Mouse (Mus musculus) fibroblast of lung, adult 2 months (primary cell): ENCODE measurements at regions not wholly inside any gene's neighbourhood (a gene's known extent, or its start where the extent isn't known, plus 50 kb on each side); places are given as distances from the start of the nearest gene placed in this dataset.
"Not testable (repeated sequence)": the region's sequence is repeated elsewhere in the genome, so short reads cannot be mapped to it uniquely, and the experiment has no call there.

Source experiments
- DNase-seq: peaks from one replicate; pipeline ENCODE4 v3.0.0-alpha.2; 2011; ENCODE audit warnings: low read depth

DNA sequence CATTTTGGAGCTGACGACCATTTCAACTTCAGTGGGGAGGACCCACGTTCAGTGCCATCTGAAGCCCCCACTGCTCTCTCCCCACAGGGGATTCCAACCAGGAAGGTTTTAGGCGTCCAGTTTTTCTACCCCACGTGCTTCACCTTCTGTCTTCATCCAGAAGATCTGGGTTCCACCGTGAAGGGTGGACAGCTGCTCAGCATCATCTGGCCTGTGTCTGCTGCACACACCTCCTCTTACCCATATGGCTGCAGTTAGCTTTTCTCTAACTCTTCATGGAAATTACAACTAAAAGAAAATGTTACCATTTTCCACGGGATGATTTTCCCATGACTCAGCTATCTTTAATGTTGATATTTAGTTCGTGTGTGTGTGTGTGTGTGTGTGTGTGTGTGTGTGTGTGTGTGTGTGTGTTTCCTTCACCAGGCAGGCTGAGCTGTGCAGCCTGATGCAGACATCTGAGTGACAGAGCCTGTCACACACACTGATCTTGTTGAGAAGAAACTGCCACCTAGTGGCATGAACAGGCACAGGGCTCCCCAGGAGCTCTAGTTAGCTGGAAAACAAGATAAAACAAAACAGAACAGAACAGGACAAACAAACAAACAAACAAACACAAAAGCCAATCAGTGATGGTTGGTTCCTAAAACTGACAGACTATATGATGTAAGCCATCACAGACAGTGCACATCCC lies 107.5 kb upstream of the Rasgrp1 start:
- no peak for DNase-seq

DNA sequence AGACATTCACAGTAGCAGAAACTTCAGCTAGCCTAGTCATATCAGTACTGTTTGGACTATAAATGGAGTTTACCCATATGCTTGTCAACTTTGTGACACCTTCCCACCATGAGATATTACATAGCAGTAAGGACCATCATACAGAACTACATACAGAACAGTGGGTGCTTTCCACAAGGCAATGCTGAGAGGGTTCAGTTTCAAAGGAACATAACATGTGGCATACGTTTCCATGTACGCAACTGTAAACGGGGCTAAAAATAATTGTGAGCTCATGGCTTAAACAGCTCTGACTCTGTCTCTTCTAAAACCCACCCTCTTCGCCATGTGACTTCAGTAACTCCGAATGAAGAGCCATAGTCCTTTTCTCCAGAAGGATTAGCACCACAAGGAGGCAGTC lies 109.0 kb upstream of the Rasgrp1 start:
- DNase-seq = no peak

DNA sequence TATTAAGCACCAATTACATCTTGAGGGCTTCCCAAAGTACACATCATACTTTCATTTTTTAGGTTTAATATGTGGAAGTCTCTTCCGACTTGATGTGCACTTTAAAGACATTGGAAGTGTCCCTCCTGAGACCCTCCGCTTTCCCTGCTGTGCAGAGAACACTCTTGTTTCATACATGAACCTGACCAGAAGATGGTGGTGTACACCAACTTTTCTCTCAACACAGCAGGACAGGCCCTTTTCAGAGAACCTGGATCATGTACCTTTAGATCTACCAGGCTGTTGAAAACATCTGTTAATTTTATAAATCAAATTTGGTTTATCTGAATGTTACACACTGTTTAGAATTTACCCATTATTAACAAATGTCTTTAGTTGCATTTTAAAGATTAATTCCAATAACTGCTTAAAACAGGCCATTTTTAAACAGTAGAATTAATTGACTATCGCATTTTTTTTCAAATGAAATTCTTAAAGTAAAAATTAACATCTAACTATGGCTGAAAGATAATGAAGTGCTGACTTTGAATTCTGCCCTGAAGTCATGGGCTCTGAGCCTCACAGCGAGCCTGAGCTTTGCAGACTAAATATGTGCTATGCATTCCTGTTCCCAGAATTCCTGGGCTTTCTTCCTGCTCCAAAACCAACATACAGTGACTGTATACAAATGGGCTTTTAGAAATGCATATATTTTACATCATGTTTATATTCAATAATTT lies 112.4 kb upstream of the Rasgrp1 start:
- DNase-seq = no peak

DNA sequence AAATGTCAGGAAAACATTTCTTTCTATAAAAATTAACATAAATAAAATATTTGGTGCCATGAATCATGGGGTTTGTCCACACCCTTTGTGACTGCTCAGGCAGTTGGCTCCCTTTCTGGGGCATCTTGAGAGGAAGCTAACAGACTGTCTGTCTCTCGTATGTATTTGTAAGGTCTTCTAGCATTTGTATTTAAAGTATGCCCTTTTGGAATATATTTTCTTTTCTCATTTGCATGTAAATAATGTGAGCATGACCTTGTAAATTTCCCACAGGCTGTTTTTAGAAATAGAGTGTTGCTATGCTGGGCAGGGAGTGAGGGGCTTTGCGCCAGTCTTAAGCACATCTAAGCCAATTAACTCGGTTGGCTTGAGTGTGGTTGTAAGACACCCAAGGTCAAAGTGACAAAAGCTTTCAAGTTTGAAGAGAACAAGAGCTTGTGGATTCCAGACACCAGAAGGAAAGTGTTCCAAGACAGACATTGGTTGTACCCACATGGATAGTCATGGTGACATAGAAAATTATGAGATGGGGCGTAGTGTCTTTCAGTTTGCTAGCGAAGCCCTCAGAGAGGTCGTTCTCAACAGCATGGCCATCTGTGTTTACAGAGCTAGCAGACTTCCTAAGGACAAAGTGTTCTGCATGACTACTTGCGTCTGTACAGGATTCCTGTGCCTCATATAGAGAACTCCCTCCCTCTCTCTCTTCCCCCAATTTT lies 113.1 kb upstream of the Rasgrp1 start:
- DNase-seq = no peak

DNA sequence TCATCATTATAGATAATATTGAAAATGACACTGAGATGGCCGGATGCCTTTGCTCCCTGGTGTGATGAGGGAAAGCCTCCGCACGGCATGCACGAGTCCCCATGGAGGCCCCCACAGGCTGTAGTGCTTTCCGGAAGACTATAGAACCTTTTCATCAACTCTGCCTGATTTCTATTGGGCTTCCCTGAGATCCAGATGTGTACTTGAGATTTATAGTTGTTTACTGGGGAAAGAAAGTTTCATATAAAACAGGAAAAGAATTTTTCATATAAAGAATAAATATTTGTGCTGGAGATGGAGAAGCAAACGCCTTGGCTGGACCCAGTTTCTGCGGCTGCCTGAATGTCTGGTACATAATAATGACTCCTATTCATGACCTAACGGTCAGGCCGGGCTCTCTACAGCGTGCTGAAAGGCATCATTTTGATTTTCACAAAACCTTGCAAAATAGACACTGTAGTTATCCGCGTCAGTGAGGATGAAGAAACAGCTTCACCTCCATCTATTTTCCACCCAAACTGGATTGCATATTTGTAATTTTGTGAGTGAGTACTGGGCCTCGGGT lies 113.7 kb upstream of the Rasgrp1 start:
- no peak for DNase-seq

DNA sequence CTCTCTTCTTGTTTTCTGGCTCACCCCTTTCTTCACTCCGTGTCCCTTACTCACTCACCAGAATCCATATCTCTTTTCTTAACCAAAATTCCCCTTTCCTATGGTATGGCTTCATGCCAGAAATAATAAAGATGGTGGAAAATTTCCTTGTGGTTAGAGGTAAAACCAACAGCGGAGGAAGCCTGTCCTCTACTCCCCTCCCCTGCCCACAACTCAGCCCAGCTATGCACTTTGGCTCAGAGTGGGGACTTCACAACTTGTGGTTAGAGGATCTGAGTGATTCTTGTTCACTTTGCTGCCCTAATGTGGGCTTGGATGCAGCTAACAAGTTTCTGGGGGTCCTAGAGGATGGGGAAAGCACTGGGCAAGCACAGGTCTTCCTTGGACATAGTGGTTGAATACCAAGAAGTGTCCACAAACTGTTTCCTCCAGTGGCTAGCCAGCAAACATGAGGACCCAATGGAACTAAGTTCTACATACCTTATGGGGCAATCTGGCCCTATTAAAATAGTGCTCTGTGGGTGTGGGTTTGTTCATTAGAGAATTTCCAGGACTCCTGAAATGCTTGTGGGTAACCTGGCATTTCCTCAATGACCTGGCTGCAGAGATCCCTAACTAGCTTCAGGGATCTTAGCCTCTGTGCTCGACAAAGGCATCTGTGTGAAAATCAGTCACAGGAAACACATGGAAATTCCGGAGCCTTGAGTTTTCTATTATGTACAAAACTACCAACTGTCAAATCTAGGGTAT lies 118.9 kb upstream of the Rasgrp1 start:
- peak; percentile 83 for DNase-seq

DNA sequence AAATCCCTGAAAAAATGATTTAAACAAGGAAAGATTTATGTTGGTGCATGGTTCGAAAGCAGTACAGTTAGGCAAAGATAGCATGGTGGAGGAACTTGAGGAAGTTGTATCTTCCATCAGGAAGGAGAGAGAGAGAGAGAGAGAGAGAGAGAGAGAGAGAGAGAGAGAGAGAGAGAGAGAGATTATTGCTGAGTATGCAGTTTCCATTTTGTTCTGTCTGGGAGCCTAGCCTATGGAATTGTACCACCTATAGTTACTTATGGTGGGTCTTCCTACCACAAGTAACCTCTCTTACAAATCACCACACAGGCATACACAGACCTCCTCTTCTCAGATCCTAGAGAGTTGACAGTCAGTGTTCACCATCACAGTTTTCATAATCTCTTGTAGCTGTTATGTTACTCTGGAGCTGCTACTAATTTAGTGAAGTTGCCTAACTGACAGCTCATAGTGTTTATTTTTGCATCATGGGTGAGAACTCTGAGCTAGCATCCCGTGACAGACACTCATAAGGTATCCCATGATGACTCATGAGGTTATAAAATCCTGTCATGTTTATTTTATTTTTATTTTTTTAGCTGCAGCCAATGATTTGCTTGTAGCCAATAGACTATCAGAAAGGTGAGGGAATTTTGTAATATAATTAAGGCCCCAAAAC lies 132.2 kb upstream of the Rasgrp1 start:
- no peak for DNase-seq

DNA sequence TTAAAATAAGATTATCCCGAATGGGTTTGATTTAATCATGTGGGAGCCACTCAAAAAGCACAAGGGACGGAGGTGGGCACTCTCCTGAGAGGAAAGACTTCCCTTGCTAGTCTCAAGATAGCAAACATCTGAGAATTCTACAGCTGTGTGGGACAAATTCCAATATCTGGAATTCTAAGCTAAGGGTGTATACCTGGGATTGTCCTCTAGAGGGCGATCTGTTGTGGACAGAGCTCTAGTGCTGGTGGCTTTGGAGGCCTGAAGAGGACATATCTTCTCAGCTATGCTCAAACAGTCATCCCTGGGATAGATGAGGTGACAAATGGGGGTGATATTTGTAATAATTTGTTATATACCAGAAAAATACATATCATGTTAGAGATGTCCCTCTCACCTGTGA lies 132.8 kb upstream of the Rasgrp1 start:
- no peak for DNase-seq

DNA sequence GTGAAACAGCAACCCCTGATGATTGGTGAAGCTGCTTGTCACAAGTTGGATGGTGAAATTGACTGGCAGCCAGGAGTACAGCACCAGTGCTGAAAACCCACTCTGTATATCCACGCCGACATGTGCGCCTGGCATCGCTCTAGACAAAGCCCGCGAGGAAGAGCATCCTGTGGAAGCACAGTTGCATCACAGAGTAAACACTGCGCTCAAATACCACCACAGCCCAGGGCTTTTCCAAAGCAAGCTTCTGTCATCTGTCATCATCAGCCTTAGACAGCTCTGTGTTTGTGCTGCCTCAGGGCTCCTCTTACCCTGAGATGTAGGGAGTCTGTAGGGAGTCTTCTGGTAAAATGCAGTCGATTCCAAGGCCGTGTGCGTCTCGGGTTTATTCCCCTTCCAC lies 134.7 kb upstream of the Rasgrp1 start:
- not testable (repeated sequence) for DNase-seq

DNA sequence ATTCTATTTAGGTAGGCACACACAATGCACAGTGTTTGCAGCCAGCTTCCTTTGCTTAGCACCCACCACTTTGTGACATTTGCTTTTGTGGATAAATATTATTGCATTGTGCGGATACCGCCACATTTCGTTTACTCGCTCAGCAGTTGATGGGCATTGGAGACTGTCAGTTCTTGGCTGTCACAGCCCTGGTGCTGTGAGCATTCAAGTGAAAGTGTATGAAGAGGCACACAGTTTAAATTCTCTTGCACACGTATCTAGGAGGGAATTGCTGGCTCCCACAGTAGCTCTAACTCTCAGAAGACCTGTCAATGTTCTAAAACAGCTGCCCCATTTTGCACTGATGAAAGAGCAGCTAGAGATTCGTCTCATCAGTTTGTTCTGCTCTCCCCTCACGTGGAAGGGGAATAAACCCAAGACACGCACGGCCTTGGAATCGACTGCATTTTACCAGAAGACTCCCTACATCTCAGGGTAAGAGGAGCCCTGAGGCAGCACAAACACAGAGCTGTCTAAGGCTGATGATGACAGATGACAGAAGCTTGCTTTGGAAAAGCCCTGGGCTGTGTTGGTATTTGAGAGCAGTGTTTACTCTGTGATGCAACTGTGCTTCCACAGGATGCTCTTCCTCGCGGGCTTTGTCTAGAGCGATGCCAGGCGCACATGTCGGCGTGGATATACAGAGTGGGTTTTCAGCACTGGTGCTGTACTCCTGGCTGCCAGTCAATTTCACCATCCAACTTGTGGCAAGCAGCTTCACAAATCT lies 136.6 kb upstream of the Rasgrp1 start:
- not testable (repeated sequence) for DNase-seq

DNA sequence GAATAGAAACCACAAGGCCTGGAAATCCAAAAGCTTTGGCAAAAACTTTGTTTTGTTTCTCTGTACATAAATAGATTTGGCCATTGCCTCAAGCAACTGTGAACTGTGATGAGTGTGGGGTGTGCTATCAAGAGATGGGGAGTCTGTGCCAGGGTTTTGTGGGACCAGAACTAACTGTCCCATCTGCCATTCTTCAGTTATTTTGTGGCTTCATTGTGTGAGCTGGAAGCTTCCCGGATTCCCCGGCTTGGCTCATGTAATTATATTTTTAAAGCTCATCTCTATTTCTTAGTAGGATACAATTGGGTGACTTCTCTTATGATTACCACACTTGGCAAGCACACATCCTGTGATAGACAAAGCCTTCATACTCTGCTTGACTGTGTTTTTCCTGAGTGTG lies 143.6 kb upstream of the Rasgrp1 start:
- no peak for DNase-seq

DNA sequence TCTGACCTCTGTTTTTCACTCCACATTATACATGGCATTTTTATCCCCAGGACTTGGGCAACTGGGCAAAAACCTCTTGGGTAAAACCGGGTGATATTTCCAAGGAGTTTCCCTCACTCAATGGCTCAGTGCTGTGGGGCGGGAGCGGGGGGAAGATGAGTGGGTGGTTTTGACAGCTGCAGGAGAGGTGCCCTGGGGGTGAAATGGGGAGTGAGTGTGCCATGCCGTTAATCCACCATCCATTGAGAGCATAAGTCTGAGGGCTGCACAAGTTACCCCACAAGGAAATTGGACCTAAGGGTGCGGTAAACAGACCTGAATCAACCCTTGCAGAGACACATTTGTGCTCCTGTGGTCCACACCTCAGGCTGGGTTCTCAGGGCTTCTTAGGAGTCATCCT lies 155.8 kb upstream of the Rasgrp1 start:
- no peak for DNase-seq

DNA sequence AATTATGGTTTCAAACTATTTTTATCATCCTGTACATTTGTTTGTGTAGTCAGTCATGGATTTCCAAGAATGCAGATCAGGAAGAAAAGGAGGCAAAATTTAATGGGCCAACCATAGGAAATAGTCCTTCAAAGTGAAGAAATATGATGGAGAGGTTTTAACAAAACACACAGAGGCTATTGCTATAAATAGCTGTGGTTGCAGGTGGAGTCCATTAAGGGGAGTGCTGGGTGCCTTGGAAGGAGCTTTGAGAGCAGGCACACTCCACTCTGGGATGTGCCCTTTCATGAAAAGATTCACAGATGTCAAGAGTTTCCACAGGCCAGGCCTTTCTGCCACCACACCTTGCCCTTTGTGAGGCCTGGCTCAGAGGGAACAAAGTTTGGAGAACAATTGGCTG lies 159.8 kb upstream of the Rasgrp1 start:
- DNase-seq = no peak

DNA sequence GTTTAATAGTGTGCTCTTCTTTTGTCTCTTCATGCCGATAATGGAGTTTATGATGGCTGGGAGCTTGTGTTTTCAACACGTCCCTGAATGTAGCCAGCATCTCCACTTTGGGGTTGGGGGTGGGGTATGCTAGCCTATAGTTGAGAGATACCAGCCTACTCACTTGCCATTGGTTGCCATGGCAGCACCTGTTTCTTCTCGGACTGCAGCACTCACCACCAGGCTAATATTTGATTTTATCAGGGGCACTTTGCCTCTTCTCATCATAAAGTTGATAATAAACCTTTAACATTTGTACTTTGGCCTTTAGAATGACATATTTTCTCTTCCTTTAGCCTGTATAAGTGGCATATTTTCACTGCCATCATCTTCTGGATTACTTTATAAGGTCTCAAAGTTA lies 168.9 kb upstream of the Rasgrp1 start:
- DNase-seq = no peak

DNA sequence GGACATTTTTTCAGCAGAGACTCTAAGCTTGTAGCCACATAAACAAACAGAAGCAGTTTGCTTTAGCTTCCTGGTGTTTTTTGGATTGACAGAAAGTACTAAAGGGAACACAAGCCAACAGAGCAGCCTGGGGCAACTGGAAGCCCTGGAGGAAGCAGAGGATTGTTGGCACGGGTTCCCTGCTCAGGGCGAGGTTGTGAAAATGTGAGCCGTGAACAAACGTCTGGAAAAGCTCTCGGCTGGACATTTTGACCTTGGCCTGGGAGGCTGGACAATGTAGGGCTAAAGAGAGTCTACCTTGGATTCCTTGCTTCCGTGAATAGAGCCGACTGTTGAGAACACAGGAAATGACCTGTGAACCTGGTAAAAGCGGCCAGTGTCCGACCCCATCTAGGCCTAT lies 169.8 kb upstream of the Rasgrp1 start:
- peak; percentile 40 for DNase-seq

DNA sequence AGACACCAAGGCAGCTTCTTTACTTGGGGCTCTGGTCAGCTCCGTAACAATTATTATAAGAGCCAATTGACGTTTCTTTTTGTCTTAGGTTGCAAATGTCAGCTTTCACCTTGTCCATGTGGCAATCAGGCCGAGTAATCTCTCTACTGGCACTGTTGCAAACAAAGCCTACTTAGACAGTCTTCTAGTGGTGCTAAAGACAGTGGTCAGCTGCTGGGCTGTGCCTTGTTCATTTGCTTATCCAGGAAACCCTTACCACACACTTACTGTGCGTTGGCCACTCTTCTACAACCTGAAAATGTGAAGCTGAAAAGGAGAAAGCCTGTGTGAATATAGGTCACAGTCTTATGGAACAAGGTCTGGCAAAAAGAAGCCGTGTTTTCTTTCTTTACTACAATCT lies 181.6 kb upstream of the Rasgrp1 start:
- no peak for DNase-seq

DNA sequence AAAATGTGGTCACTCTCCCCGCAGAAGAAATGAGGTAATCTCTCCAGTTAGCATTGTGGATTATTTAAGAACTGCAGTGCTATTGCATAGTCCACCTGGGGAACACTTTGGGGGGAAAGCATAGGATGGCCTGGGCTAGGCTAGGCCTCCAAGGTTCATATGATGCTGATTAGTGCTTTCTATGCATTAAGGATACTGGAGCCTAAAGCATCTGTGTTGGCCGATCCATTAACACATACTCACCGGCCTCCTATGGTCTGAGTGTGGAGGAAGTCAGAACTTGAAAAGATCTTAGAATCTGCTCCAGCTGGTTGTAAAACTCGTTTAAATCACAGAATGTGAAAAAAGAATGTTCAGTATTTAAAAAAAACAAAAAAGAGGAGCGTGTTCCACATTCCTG lies 196.1 kb upstream of the Rasgrp1 start:
- no peak for DNase-seq

DNA sequence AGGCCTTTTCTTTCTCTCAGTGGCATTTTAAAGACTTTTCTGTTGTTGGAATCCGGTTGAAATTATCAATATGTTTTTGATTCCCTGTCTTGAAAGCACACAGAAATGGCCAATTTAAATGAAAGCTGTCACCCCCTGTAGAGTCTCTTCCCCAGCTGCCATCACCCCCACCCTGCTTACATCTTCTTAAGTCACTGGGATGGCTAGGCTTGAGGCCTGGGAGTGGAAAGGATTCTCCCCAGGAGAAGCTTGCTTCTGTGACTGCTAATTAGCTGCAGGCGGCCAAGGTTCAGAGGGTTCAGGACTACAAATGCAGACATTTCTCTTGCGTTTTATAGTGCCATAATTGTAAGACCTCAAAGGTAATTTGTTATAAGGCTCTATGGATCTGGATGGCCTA lies 196.5 kb upstream of the Rasgrp1 start:
- no peak for DNase-seq

DNA sequence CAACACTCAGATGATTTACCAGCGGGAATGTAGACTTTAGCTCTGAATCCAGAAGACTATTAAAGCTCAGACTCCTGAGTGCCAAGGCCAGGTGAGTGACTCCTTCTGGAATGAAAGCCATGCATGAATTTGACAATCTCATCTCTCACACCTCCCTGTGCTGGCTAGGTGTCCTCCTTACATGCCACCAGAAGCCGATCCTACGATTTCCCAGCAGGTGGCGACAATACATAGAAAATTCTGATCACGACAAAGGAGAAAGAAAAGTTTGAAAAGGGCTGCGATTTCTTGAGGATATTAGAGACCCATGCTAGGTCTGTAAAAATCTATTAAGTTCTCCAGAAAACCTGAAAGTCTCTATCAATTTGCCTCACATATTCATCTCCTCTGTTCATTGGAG lies 198.7 kb upstream of the Rasgrp1 start:
- DNase-seq = peak; percentile 65

DNA sequence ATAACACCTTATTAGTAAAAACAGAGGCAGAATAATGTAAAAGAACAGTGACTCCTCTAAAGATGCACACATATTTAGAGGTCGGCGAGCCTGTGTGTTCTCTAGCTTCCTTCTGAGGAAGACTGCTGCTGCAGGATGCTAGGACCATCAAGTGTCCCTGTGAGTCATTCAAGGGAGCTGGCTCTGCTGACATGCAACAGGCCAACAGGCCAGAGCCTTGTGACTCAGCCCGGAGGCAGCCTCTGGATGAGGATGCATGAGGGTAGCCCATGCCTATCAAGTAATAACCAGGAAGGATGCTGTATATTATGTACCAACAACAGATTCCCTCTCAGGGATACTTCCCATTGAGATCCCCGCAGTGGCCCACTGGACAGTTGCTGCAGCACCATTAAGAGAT lies 199.5 kb upstream of the Rasgrp1 start:
- peak; percentile 33 for DNase-seq

DNA sequence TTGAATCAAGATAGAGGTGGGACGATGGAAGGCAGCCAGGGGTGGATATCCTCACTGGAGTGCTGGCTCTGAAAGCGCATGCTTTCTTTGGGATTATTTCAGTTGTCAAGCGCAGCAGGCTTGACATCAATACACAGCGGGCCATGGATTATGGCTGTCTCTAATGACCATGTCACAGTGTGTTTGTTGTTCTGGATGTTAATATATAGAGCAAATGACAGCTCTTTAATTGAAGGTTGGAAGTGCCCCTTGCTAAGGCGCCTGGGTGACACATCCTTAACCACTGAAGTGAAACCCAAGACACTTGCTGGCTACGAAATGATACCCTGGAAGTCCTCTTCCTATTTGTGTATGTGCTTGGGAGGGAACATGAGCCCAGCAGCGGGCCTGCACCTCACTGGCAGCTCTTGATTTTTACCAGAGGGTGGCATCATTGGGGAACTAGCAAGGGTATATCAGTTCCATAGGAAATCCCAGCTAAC lies 200.5 kb upstream of the Rasgrp1 start:
- DNase-seq = no peak
